Mouse (Mus musculus) brain, embryonic 14.5 days (tissue): ENCODE results near the gene Spem2. TPM values are rescaled to one million over a fixed set of nuclear protein-coding genes. Genes with fewer than 3 reads are reported as not detected.
"Not testable (repeated sequence)": the region's sequence is repeated elsewhere in the genome, so short reads cannot be mapped to it uniquely, and the experiment has no call there.

ENCODE experiments used
- DNase-seq: peaks from one replicate; pipeline ENCODE4 v3.0.0-alpha.2; 2011; ENCODE audit warnings: low read depth
- CTCF ChIP-seq: fragments of 200-500 bp; IDR thresholded peaks from 2 replicates; pipeline ENCODE4 v1.5.1; 2012; ENCODE audit warnings: inconsistent platforms, mild to moderate bottlenecking, moderate library complexity, borderline replicate concordance; ENCODE audit not compliant: insufficient read depth, insufficient read length; ENCODE audit errors: extremely low read depth
- POLR2A ChIP-seq: fragments of 200-500 bp; IDR thresholded peaks from 2 replicates; pipeline ENCODE4 v1.6.1; 2012; ENCODE audit warnings: mild to moderate bottlenecking, inconsistent platforms, borderline replicate concordance; ENCODE audit not compliant: poor library complexity, insufficient read depth, insufficient read length, severe bottlenecking; ENCODE audit errors: extremely low read depth
- polyA plus RNA-seq: library from polyadenylated mRNA; depleted of rRNA; stranded (reverse); fragments of >200 nt; gene quantifications from 2 replicates; pipeline ENCODE4 v1.2.3, GENCODE M21; 2012; rRNA removed

Spem2 gene
- polyA plus RNA-seq: not detected in 2 replicates

GRCm38 (mm10) chr11:69818365-69818764 is at the start of gene Spem2:
Gene Spem2, minus strand, starts transcription at chr11:69818465.
- DNase-seq: no peak
- TF ChIP-seq POLR2A (no peak), CTCF (no peak)

GRCm38 (mm10) chr11:69867335-69867734 is 49.1 kb upstream of the Spem2 start:
- no peak for DNase-seq
- no peak for TF ChIP-seq POLR2A
- TF ChIP-seq CTCF: no peak

DNA sequence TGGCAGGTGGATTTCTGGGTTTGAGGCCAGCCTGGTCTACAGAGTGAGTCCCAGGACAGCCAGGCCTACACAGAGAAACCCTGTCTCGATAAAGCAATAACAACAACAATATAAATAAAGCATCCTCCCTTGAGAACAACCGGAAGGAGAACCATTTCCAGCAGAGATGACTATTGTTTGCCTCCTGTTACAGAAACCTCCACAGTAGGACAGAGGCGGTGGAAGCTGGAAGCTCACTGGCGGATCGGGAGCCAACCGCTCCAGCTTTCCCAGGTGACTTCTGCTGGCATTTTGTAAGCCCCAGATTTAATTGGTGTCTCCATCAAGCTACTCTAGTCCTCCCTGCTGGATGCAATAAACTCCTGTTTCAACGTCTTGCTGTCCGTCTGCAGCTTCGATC is 47.3 kb upstream of the Spem2 start:
- no peak for TF ChIP-seq CTCF
- no peak for TF ChIP-seq POLR2A
- DNase-seq: no peak

DNA sequence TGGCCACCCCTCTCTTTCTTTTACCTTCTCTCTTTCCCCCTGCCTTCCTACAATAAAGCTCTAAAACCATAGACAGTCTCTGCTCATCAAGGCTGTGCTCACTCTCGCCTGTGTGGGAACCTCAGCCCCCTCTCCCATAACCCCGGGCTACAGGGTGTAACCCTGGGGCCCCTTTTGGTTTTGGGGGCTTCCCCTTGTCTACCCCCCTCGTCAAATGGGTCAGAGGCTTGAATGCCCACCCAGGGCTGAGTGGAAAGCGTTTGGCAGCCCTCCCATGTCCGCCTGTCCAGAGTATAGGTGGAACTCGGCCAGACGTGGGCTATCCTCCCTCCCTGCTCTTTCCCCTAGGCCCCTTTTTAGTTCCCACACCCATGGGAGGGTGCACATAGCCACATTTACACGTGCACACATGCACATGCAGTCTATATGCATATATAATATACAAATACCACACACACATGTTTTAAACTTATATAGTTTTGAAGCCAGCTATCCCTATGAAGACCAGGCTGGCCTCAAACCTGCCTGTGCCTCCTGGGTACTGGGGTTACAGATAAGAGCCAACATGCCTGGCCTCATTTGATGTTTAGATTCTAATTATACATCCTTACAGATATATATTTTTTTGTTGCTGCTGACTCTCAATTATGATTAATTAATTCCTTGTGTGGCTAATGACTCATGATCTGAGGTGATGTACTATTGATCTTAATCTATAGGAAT is 46.0 kb upstream of the Spem2 start:
- no peak for DNase-seq
- no peak for TF ChIP-seq CTCF
- TF ChIP-seq POLR2A: no peak

- not testable (repeated sequence) for DNase-seq
These were observed 45.5 kb upstream of the Spem2 start for GRCm38 (mm10) chr11:69863729-69864128.

- no peak for DNase-seq
- TF ChIP-seq POLR2A: no peak
- TF ChIP-seq CTCF: no peak
These were observed 40.1 kb upstream of the Spem2 start, which contains the start of gene Tnk1 for GRCm38 (mm10) chr11:69858113-69858998. Gene Tnk1, minus strand, starts transcription at chr11:69858730.

GRCm38 (mm10) chr11:69855347-69855746 is 37.1 kb upstream of the Spem2 start:
- DNase-seq: peak; percentile 47
- TF ChIP-seq CTCF (peak; percentile 52; the same call in 1 of the 2 replicates), POLR2A (no peak)

DNA sequence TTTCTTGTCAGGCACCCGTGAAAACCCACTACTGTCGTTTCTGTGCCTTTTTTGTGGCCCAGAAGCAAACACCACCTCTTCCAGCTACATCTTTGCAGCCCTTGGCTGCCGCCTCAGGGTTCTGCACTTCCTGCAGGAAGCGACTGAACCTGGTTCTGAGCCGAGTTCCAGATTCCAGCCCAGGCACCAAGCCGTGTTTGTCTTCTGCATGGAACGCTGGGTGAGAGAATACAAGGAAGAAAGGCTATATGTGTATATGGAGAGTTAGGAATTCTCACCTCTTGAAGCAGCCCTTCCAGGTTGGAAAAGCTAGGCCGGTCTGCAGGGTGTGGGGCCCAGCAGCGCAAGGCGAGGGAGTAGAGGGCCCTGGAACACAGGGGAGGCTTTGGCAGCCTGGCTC is 36.4 kb upstream of the Spem2 start:
- TF ChIP-seq POLR2A: no peak
- no peak for TF ChIP-seq CTCF

GRCm38 (mm10) chr11:69853994-69854393 is 35.7 kb upstream of the Spem2 start:
- DNase-seq: no peak
- no peak for TF ChIP-seq POLR2A
- TF ChIP-seq CTCF: no peak

More for the DNA sequence above, 36.4 kb upstream of the Spem2 start:
- DNase-seq: no peak

DNA sequence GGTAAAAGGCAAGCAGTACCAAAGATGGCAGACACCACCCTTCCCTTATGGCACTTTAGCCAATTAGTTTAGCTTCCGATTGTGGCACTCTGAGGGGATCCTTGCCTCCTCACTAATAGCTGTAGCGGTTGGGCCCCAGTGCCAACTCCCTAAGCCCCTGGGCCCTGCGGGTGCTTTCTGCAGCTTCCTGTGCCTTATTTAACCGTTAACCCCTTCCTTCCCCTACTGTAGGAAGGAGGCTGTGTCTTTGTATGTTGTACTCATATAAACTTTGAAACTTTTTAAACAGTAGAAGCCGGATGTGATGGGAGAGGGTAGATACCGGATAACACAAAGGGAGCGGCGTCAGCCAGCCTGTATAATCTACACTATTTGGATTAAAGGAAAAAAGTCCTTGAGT is 32.5 kb upstream of the Spem2 start:
- DNase-seq: no peak
- TF ChIP-seq POLR2A (no peak), CTCF (no peak)

DNA sequence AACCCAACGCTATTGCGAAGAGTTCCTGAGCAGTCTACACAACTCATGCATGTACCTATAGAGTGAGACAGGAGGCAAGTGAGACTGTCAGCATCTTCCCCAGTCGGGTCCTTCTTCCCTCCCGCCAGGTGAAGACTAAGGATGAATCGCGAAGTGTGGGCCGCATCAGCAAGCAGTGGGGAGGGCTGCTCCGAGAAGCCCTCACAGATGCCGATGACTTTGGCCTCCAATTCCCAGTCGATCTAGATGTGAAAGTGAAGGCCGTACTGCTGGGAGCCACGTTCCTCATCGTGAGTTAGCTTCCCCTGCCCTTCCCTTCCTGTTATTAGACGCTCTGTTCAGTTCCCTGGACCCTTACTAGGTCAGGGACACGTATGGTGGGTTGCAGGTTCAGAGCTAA is 31.6 kb upstream of the Spem2 start:
- no peak for TF ChIP-seq POLR2A
- TF ChIP-seq CTCF: no peak
- DNase-seq: no peak
